9 mouse cellular contexts compared by ENCODE assay signal in the genomic region with DNA sequence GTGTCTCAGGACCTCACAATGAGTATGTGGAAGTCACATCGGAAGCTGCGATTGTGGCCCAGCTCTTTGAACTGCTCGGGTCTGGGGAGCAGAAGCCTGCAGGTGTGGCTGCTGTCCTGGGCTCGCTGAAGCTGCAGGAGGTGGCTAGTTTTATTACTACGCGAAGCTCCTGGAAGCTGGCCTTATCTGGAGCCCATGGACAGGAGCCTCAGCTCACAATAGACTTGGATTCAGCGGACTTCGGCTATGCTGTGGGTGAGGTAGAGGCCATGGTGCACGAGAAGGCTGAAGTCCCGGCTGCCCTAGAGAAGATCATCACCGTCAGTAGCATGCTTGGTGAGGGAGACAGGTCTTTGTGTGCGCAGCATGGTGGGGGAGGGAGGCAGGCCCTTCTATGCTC. TPM values are rescaled to one million over a fixed set of nuclear protein-coding genes. Genes with fewer than 3 reads are reported as not detected.
A peak's percentile ranks its signal among the peaks of the same experiment; 100 is the strongest.
DNase-seq lines count a peak whose midpoint lies in the region; ATAC-seq lines count a peak whose summit lies in the region.
"Had no signal": no experiment of that assay in that cellular context is flagged by ENCODE, and none has a peak within 500 bp of the region (broad histone marks: within the 10 kb centered on the region; RNA-seq: fewer than 3 reads in every experiment).

No protein-coding gene starts in this region.

- H3K36me3 ChIP-seq in kidney, embryonic 15.5 days = peaks cover 21% of the 10 kb centered on the region; the same call in 1 of the 2 replicates
- no peaks in the 10 kb centered on the region for H3K36me3 ChIP-seq in hindbrain, embryonic 16.5 days (ENCODE audit: control insufficient read depth, insufficient read depth, low read length)
- peaks cover 3% of the 10 kb centered on the region; the same call in 1 of the 2 replicates for H3K36me3 ChIP-seq in midbrain, embryonic 16.5 days (ENCODE audit: control insufficient read depth, insufficient read depth, low read length)

- H3K4me2 ChIP-seq in kidney, embryonic 15.5 days = peak overlapping the region; percentile 76
- peak overlapping the region; percentile 65 for H3K4me2 ChIP-seq in hindbrain, embryonic 16.5 days (ENCODE audit: low read length)
- H3K4me2 ChIP-seq in midbrain, embryonic 16.5 days (ENCODE audit: low read length) = peak overlapping the region; percentile 77

- no peak for ATAC-seq in kidney, embryonic 15.5 days (replicated peaks; ENCODE audit: low FRiP score)
- ATAC-seq in hindbrain, embryonic 16.5 days = no peak
- no peak for ATAC-seq in midbrain, embryonic 16.5 days
- ATAC-seq in cerebellum, adult (ENCODE audit: insufficient number of reproducible peaks, low FRiP score, low TSS enrichment) = no peak
- no peak for ATAC-seq in monocyte, adult 5-6 weeks (replicated peaks; ENCODE audit: insufficient number of reproducible peaks, low FRiP score, low TSS enrichment, poor library complexity, severe bottlenecking)

- 60% methylated on average over 12 of the region's 12 CpGs for WGBS in kidney, embryonic 15.5 days
- 68% methylated on average over 12 of the region's 12 CpGs for WGBS in hindbrain, embryonic 16.5 days
- WGBS in midbrain, embryonic 16.5 days = 72% methylated on average over 12 of the region's 12 CpGs

- H3K4me1 ChIP-seq in kidney, embryonic 15.5 days = peaks cover 50% of the 10 kb centered on the region
- peaks cover 20% of the 10 kb centered on the region for H3K4me1 ChIP-seq in brown adipose tissue, adult 24 weeks (ENCODE audit: control insufficient read depth, insufficient read depth, insufficient read length, low read length)
- peaks cover 26% of the 10 kb centered on the region for H3K4me1 ChIP-seq in hindbrain, embryonic 16.5 days (ENCODE audit: control insufficient read depth, insufficient read depth, low read depth, low read length)
- H3K4me1 ChIP-seq in midbrain, embryonic 16.5 days (ENCODE audit: control insufficient read depth, insufficient read depth, low read length) = peaks cover 29% of the 10 kb centered on the region

- no peaks in the 10 kb centered on the region for H3K27me3 ChIP-seq in kidney, embryonic 15.5 days
- no peaks in the 10 kb centered on the region for H3K27me3 ChIP-seq in hindbrain, embryonic 16.5 days (replicated peaks; ENCODE audit: control insufficient read depth, insufficient read depth, low read length)
- H3K27me3 ChIP-seq in midbrain, embryonic 16.5 days (ENCODE audit: control insufficient read depth, insufficient read depth, low read depth, low read length) = no peaks in the 10 kb centered on the region

- no peak for DNase-seq in kidney, adult 8-10 months
- no peak for DNase-seq in thymus, postnatal 0 days (ENCODE audit: low spot score)
- DNase-seq: kidney, adult 11 months had no signal

- H3K4me3 ChIP-seq in kidney, embryonic 15.5 days (replicated peaks) = peak overlapping the region; percentile 75
- peak overlapping the region; percentile 91 for H3K4me3 ChIP-seq in brown adipose tissue, adult 24 weeks (ENCODE audit: insufficient read depth, low read depth, low read length)
- H3K4me3 ChIP-seq in hindbrain, embryonic 16.5 days (ENCODE audit: low read length) = peak overlapping the region; percentile 44; the same call in 1 of the 2 replicates
- H3K4me3 ChIP-seq in midbrain, embryonic 16.5 days (ENCODE audit: low read depth, low read length) = peak overlapping the region; percentile 66

- peak overlapping the region; percentile 69 for H3K9ac ChIP-seq in kidney, embryonic 15.5 days
- peak overlapping the region; percentile 64 for H3K9ac ChIP-seq in hindbrain, embryonic 16.5 days (ENCODE audit: low read depth, low read length)
- peak overlapping the region; percentile 91 for H3K9ac ChIP-seq in midbrain, embryonic 16.5 days (ENCODE audit: low read depth, low read length)

- H3K9me3 ChIP-seq in kidney, embryonic 15.5 days (replicated peaks) = no peaks in the 10 kb centered on the region
- no peaks in the 10 kb centered on the region for H3K9me3 ChIP-seq in hindbrain, embryonic 16.5 days (ENCODE audit: control insufficient read depth, low read length)
- no peaks in the 10 kb centered on the region for H3K9me3 ChIP-seq in midbrain, embryonic 16.5 days (replicated peaks; ENCODE audit: control insufficient read depth, low read length, poor library complexity, severe bottlenecking)

- peak overlapping the region; percentile 16; the same call in 1 of the 2 replicates for H3K27ac ChIP-seq in kidney, embryonic 15.5 days
- H3K27ac ChIP-seq in brown adipose tissue, adult 24 weeks (replicated peaks; ENCODE audit: low read depth, low read length) = no peak overlapping the region
- H3K27ac ChIP-seq in hindbrain, embryonic 16.5 days (ENCODE audit: low read depth, low read length) = no peak overlapping the region
- no peak overlapping the region for H3K27ac ChIP-seq in midbrain, embryonic 16.5 days (ENCODE audit: low read length)

RNA-seq across cellular contexts. Expression of gene Thtpa, which starts 1.1 kb away (rescaled TPM):
- polyA plus RNA-seq in kidney, embryonic 15.5 days (2015; fragmentation: Nextera tagmentation; extraction: Ambion mirVana) = 21.0 and 21.5 TPM in 2 replicates
- polyA plus RNA-seq in brown adipose tissue, adult 24 weeks (2012; ENCODE audit: insufficient read depth, insufficient read length, missing spikeins) = 9.0 and 15.6 TPM in 2 replicates
- 34.4 and 36.1 TPM in 2 replicates for polyA plus RNA-seq in hindbrain, embryonic 16.5 days (2015; fragmentation: Nextera tagmentation; extraction: Ambion mirVana)
- polyA plus RNA-seq in midbrain, embryonic 16.5 days (2015; fragmentation: Nextera tagmentation; extraction: Ambion mirVana) = 37.0 and 38.6 TPM in 2 replicates
- polyA plus RNA-seq in thymus, postnatal 0 days (2015; fragmentation: Nextera tagmentation; extraction: Ambion mirVana) = 9.8 and 10.3 TPM in 2 replicates
- total RNA-seq in monocyte, adult 5-6 weeks (2017) = 6.1 to 9.5 TPM (median 8.9 TPM) in 3 replicates

RNA-seq across cellular contexts. Expression of gene Zfhx2, which starts 3.5 kb away (rescaled TPM):
- 6.0 and 6.5 TPM in 2 replicates for polyA plus RNA-seq in kidney, embryonic 15.5 days (2015; fragmentation: Nextera tagmentation; extraction: Ambion mirVana)
- 2.3 and 2.5 TPM in 2 replicates for polyA plus RNA-seq in brown adipose tissue, adult 24 weeks (2012; ENCODE audit: insufficient read depth, insufficient read length, missing spikeins)
- polyA plus RNA-seq in hindbrain, embryonic 16.5 days (2015; fragmentation: Nextera tagmentation; extraction: Ambion mirVana) = 18.4 and 20.5 TPM in 2 replicates
- 25.9 and 34.6 TPM in 2 replicates for polyA plus RNA-seq in midbrain, embryonic 16.5 days (2015; fragmentation: Nextera tagmentation; extraction: Ambion mirVana)
- polyA plus RNA-seq in thymus, postnatal 0 days (2015; fragmentation: Nextera tagmentation; extraction: Ambion mirVana) = 1.1 and 1.5 TPM in 2 replicates
- total RNA-seq in monocyte, adult 5-6 weeks (2017) = 2.0 to 7.8 TPM (median 2.4 TPM) in 3 replicates

RNA-seq across cellular contexts. Expression of gene Ap1g2, which starts 10.7 kb away (rescaled TPM):
- polyA plus RNA-seq in kidney, embryonic 15.5 days (2015; fragmentation: Nextera tagmentation; extraction: Ambion mirVana) = 15.9 and 18.9 TPM in 2 replicates
- 16.9 and 20.8 TPM in 2 replicates for polyA plus RNA-seq in brown adipose tissue, adult 24 weeks (2012; ENCODE audit: insufficient read depth, insufficient read length, missing spikeins)
- 6.9 and 7.7 TPM in 2 replicates for polyA plus RNA-seq in hindbrain, embryonic 16.5 days (2015; fragmentation: Nextera tagmentation; extraction: Ambion mirVana)
- 9.0 and 9.2 TPM in 2 replicates for polyA plus RNA-seq in midbrain, embryonic 16.5 days (2015; fragmentation: Nextera tagmentation; extraction: Ambion mirVana)
- polyA plus RNA-seq in thymus, postnatal 0 days (2015; fragmentation: Nextera tagmentation; extraction: Ambion mirVana) = 32.0 and 38.3 TPM in 2 replicates
- 26.9 to 61.0 TPM (median 34.8 TPM) in 3 replicates for total RNA-seq in monocyte, adult 5-6 weeks (2017)

RNA-seq across cellular contexts. Expression of gene Jph4, which starts 21.1 kb away (rescaled TPM):
- 0.59 and 1.2 TPM in 2 replicates for polyA plus RNA-seq in kidney, embryonic 15.5 days (2015; fragmentation: Nextera tagmentation; extraction: Ambion mirVana)
- not detected in 2 replicates for polyA plus RNA-seq in brown adipose tissue, adult 24 weeks (2012; ENCODE audit: insufficient read depth, insufficient read length, missing spikeins)
- 31.8 and 32.3 TPM in 2 replicates for polyA plus RNA-seq in hindbrain, embryonic 16.5 days (2015; fragmentation: Nextera tagmentation; extraction: Ambion mirVana)
- 37.3 and 40.3 TPM in 2 replicates for polyA plus RNA-seq in midbrain, embryonic 16.5 days (2015; fragmentation: Nextera tagmentation; extraction: Ambion mirVana)
- polyA plus RNA-seq in thymus, postnatal 0 days (2015; fragmentation: Nextera tagmentation; extraction: Ambion mirVana) = 0.09 TPM in 2 replicates
- not detected in 3 replicates for total RNA-seq in monocyte, adult 5-6 weeks (2017)
